Mouse (Mus musculus) heart, embryonic 14.5 days (tissue): ENCODE results near the gene Exoc8. TPM values are rescaled to one million over a fixed set of nuclear protein-coding genes. Genes with fewer than 3 reads are reported as not detected.
A peak's percentile ranks its signal among the peaks of the same experiment; 100 is the strongest.

ENCODE experiments used
- ATAC-seq: fragments of 200-750 bp; cut with Nextera tagmentation; 2 replicates; pipeline ENCODE4 v1.8.0; 2017; ENCODE audit warnings: low read depth, moderate TSS enrichment; ENCODE audit not compliant: insufficient number of reproducible peaks, insufficient read depth, low FRiP score
- H3K27ac ChIP-seq, 2 experiments: fragments of 200-500 bp in 1 of 2; fragments of 300-500 bp in 1 of 2; sonication (generic) in 1 of 2; replicated peaks in 1 of 2; 2 replicates each; pipeline ENCODE4 v1.5.1; 2012 to 2014; ENCODE audit warnings: low read depth in 2 of 2, low read length in 2 of 2, control low read depth in 1 of 2, mild to moderate bottlenecking in 1 of 2, mixed read lengths in 1 of 2; ENCODE audit not compliant: control insufficient read depth in 1 of 2, insufficient read depth in 1 of 2
- H3K27me3 ChIP-seq: fragments of 300-500 bp; sonication (generic); 2 replicates; pipeline ENCODE4 v1.6.1; 2014; ENCODE audit warnings: mild to moderate bottlenecking, low read length, control low read depth; ENCODE audit not compliant: control insufficient read depth, insufficient read depth
- H3K36me3 ChIP-seq: fragments of 300-500 bp; sonication (generic); 2 replicates; pipeline ENCODE4 v1.6.1; 2014; ENCODE audit warnings: mild to moderate bottlenecking, control low read depth, low read length, mixed read lengths; ENCODE audit not compliant: control insufficient read depth, insufficient read depth
- H3K4me1 ChIP-seq, 2 experiments: fragments of 200-500 bp in 1 of 2; fragments of 300-500 bp in 1 of 2; sonication (generic) in 1 of 2; 2 replicates each; pipeline ENCODE4 v1.6.1; 2012 to 2014; ENCODE audit warnings: low read length in 2 of 2, control low read depth in 1 of 2, mixed read lengths in 1 of 2; ENCODE audit not compliant: control insufficient read depth in 2 of 2, insufficient read depth in 2 of 2
- H3K4me2 ChIP-seq: fragments of 300-500 bp; sonication (generic); 2 replicates; pipeline ENCODE4 v1.6.1; 2014; ENCODE audit warnings: mild to moderate bottlenecking, low read length
- H3K4me3 ChIP-seq, 2 experiments: fragments of 200-500 bp in 1 of 2; fragments of 300-500 bp in 1 of 2; sonication (generic) in 1 of 2; 2 replicates each; pipeline ENCODE4 v1.5.1; 2012 to 2014; ENCODE audit warnings: low read length in 2 of 2, mild to moderate bottlenecking in 2 of 2, control low read depth in 1 of 2, low read depth in 1 of 2, moderate library complexity in 1 of 2; ENCODE audit not compliant: control insufficient read depth in 1 of 2, insufficient read depth in 1 of 2
- H3K9ac ChIP-seq: fragments of 300-500 bp; sonication (generic); 2 replicates; pipeline ENCODE4 v1.6.1; 2014; ENCODE audit warnings: mild to moderate bottlenecking, low read length
- H3K9me3 ChIP-seq: fragments of 300-500 bp; sonication (generic); 2 replicates; pipeline ENCODE4 v1.6.1; 2016; ENCODE audit warnings: low read length, control low read depth; ENCODE audit not compliant: control insufficient read depth
- WGBS: fragments of 180-500 bp; shearing (Covaris S2); extraction: QIAGEN DNeasy Blood & Tissue Kit; methylation state at CpG from one replicate; pipeline ENCODE4 v1.1.7; 2014; 5-methylcytosine and 5-hydroxymethylcytosine counted together
- polyA plus RNA-seq: library from polyadenylated mRNA; unstranded; fragments of >200 nt; fragmentation: Nextera tagmentation; extraction: Ambion mirVana; gene quantifications from 2 replicates; pipeline ENCODE4 v1.2.1, GENCODE M21; 2014

The Exoc8 gene
- polyA plus RNA-seq, 1 experiment from 2014 or later, result 5.8 TPM

DNA sequence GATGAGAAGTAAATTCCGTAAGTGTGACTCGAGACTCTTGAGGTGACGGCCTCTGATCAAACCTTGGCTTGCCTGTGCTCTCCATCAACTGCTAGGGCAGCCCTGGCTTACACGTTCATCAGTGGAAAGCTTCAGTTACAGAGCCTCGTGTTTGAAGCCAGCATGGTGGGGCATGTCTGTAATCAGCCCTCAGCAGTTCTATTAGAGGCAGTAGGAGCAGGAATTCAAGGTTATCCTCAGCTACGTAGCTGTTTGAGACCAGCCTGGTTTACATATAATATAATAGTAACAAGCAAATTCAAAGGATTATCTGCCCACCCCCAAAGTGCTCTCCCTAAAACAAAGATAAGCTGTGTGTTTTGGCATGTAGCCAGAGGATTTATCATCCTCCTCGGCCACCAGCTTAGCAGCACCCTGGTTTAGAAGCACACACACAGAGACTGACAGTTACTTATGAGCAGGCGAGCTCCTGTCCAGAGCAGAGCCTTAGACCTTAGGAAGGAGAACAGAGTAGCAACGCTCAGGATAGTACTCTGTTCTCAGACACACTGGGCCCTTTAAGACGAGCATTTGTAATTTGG lies 18.5 kb downstream of the Exoc8 start:
- Histone ChIP-seq H3K27ac (peak overlapping the region in 1 of 2 experiments; percentile 41; a peak in 2 of 4 replicates), H3K4me2 (no peak overlapping the region), H3K4me1 (peaks cover 2 to 10% of the 10 kb centered on the region in 2 experiments; a peak in 1 of 4 replicates), H3K4me3 (no peak overlapping the region), H3K36me3 (peaks cover 93% of the 10 kb centered on the region), H3K9me3 (no peaks in the 10 kb centered on the region), H3K27me3 (no peaks in the 10 kb centered on the region), H3K9ac (no peak overlapping the region)
- 45% methylated on average over 10 of the region's 10 CpGs for WGBS
- ATAC-seq, result no peak

DNA sequence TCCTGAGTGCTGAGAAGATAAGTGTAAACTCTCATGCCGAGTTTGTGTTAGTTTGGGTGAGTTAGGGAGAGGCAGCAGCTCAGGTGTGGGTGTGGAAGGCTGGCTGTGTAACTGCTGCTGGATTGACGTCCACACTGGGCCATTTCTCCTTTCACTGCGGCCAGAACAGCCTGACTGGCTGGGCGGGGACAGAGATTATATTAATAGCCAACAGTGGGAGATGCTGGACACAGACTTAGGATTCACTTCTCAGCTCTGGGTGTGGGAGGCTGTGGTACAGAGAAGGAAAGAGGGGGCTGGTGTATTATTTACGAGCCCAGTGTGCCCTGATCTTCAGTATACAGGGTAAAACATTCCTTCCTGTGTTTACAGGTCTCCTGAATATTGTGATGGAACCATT lies 19.4 kb downstream of the Exoc8 start:
- H3K27me3 ChIP-seq, result no peaks in the 10 kb centered on the region
- H3K4me1 ChIP-seq, result peaks cover 2 to 10% of the 10 kb centered on the region in 2 experiments; a peak in 2 of 4 replicates
- H3K4me3 ChIP-seq, result no peak overlapping the region
- peaks cover 93% of the 10 kb centered on the region for H3K36me3 ChIP-seq
- H3K9me3 ChIP-seq, result no peaks in the 10 kb centered on the region
- ATAC-seq, result no peak
- no peak overlapping the region for H3K9ac ChIP-seq
- 60% methylated on average over 5 of the region's 5 CpGs for WGBS
- H3K27ac ChIP-seq, result no peak overlapping the region
- no peak overlapping the region for H3K4me2 ChIP-seq

DNA sequence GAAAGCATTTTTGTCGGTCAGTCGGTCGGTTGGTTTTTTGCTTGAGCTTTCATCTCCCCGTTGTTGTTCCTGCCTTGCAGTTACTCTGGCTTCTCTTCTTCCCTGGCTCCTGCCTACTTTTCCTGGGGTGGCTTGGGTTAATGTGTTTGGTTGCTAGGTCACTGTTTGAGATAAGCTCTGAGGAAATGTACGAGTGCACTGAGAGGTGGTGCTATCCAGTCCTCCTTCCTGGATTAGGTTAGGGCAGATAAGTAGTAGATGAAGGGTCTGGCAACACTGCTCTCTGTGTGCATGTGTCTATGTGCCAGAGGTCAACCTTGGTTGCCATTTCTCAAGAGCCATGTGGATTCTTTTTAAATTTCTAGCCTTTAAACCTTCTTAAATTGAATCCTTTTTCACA lies 24.8 kb downstream of the Exoc8 start:
- WGBS, result 21% methylated on average over 5 of the region's 5 CpGs
- Histone ChIP-seq H3K4me1 (peaks cover 11 to 28% of the 10 kb centered on the region in 2 experiments), H3K36me3 (peaks cover 69% of the 10 kb centered on the region), H3K9me3 (no peaks in the 10 kb centered on the region), H3K27me3 (no peaks in the 10 kb centered on the region), H3K27ac (0 out of 4 replicates have a peak overlapping the region, but pooled peaks of 1 of the 2 experiments have one; percentile 14), H3K4me3 (no peak overlapping the region), H3K4me2 (no peak overlapping the region), H3K9ac (no peak overlapping the region)
- ATAC-seq, result no peak

DNA sequence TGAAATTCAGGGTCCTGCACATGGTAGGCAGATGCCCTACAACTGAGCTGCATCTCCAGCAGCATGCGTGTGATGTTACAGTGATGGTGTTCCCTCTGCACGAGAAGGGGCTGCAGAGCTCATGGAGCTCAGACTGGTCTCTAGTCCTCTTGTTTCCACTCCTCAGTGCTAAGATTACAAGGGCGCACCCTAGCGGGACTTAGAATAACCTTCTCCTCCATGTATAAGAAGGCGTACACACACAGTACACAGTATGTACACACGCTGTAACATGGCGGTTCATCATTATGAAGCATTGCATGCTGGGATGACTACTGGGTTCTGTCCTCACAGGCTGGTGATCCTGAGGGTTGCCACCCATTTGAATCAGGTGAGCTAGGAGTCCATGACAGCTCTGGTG lies 25.4 kb downstream of the Exoc8 start:
- no peak for ATAC-seq
- Histone ChIP-seq H3K27ac (no peak overlapping the region), H3K9me3 (no peaks in the 10 kb centered on the region), H3K4me3 (no peak overlapping the region), H3K4me2 (no peak overlapping the region), H3K4me1 (peaks cover 17 to 34% of the 10 kb centered on the region in 2 experiments), H3K27me3 (no peaks in the 10 kb centered on the region), H3K36me3 (peaks cover 63% of the 10 kb centered on the region), H3K9ac (no peak overlapping the region)
- WGBS, result 91% methylated on average over 7 of the region's 7 CpGs

DNA sequence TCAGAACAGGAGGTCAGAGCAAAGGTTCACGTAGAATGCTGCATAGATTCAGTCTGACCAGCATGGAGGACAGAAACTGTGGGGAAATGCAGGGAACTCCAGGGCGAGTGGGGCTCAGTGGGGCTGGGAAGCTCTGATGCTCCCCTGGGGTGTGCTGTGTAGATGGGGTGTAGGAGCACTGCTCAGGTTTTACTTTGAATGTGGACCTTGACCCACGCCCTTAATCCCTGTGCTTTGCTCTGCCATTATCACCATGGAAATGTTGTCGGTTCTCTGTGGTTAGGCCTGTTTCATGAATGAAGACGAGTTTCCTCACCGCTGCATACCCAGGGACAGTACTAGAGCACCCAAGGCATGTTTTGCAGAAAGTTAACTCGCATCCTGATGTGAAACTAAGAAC lies 26.0 kb downstream of the Exoc8 start:
- Histone ChIP-seq H3K4me2 (no peak overlapping the region), H3K9me3 (no peaks in the 10 kb centered on the region), H3K27ac (no peak overlapping the region), H3K4me1 (peaks cover 19 to 39% of the 10 kb centered on the region in 2 experiments), H3K36me3 (peaks cover 57% of the 10 kb centered on the region), H3K9ac (no peak overlapping the region), H3K4me3 (no peak overlapping the region), H3K27me3 (no peaks in the 10 kb centered on the region)
- WGBS, result 93% methylated on average over 7 of the region's 7 CpGs
- no peak for ATAC-seq

DNA sequence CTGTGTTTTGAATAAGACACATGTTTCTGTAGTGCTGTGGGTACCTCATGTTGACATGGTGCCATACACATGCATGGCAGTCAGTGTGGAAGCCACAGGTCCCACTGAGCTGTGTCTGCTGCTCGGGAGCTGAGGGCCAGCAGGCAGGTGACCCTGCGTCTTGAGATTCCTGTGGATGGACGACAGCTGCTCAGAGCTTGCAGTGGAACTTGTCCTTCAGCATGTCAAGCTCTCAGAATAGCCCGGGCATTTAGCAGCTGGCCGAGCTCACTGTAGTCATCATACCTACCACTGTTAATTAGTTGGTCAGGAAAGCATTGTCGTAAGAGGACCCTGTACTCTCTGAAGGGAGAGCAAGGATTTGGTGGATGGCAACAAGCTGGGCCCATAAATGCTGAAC lies 27.8 kb downstream of the Exoc8 start:
- H3K9ac ChIP-seq, result no peak overlapping the region
- peak overlapping the region in 1 of 2 experiments; percentile 14; a peak in 1 of 4 replicates for H3K27ac ChIP-seq
- no peak overlapping the region for H3K4me3 ChIP-seq
- 39% methylated on average over 6 of the region's 6 CpGs for whole genome bisulfite sequencing
- no peaks in the 10 kb centered on the region for H3K27me3 ChIP-seq
- no peak for ATAC-seq
- peaks cover 49% of the 10 kb centered on the region for H3K36me3 ChIP-seq
- peaks cover 23 to 45% of the 10 kb centered on the region in 2 experiments for H3K4me1 ChIP-seq
- H3K4me2 ChIP-seq, result no peak overlapping the region
- H3K9me3 ChIP-seq, result no peaks in the 10 kb centered on the region

DNA sequence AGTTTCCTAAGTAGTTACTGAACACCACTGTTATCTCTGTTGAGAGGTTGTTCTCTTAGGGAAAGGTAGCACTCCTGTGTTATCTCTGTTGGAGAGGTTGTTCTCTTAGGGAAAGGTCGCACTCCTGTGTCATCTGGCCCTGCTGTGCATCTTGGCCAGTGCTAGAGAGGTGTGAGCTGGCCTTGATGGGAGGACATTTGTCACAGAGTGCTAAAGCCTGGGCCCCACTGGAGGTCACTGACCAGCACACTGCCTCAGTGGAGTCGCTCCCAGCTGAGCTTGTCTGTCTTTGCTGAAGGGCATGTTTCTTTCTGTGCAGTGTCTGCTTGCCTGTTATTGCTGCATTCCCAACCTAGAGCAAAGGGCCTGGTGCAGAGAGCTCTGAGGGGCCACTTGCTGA lies 30.4 kb downstream of the Exoc8 start:
- peaks cover 17 to 41% of the 10 kb centered on the region in 2 experiments for H3K4me1 ChIP-seq
- H3K4me2 ChIP-seq, result no peak overlapping the region
- no peak overlapping the region for H3K4me3 ChIP-seq
- WGBS, result 9% methylated on average over 2 of the region's 2 CpGs
- H3K36me3 ChIP-seq, result peaks cover 23% of the 10 kb centered on the region
- no peak overlapping the region for H3K9ac ChIP-seq
- H3K27ac ChIP-seq, result peak overlapping the region; percentile 15 to 27; a peak in 2 of 4 replicates
- ATAC-seq, result no peak
- no peaks in the 10 kb centered on the region for H3K9me3 ChIP-seq
- H3K27me3 ChIP-seq, result no peaks in the 10 kb centered on the region

DNA sequence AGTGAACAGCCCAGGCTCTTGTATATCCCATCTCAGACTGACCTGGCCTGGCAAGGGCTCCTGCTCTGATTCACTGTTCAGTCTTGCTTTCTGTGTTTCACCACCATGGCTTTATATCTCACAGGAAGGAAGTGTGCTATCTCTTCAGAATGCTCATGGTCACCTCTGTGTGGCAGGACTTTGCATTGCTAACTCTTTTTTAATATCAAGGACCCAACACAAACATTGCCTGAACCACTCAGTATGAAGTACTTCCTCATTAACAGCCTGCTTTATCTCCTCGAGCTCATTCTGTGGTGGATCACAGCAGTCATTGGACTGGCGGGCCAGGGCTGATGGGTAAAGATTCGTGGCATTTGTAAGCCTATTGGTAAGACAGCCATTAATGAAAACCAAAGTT lies 30.8 kb downstream of the Exoc8 start:
- no peak overlapping the region for H3K4me2 ChIP-seq
- H3K36me3 ChIP-seq, result peaks cover 19% of the 10 kb centered on the region
- no peak overlapping the region for H3K4me3 ChIP-seq
- no peaks in the 10 kb centered on the region for H3K27me3 ChIP-seq
- WGBS, result 20% methylated on average over 3 of the region's 3 CpGs
- no peak for ATAC-seq
- H3K9ac ChIP-seq, result no peak overlapping the region
- H3K4me1 ChIP-seq, result peaks cover 15 to 42% of the 10 kb centered on the region in 2 experiments
- peak overlapping the region in 1 of 2 experiments; percentile 15; a peak in 1 of 4 replicates for H3K27ac ChIP-seq
- no peaks in the 10 kb centered on the region for H3K9me3 ChIP-seq
